Mouse (Mus musculus) kidney, adult 2 months (tissue): ENCODE results near the gene Itih1. TPM values are rescaled to one million over a fixed set of nuclear protein-coding genes. Genes with fewer than 3 reads are reported as not detected.

Experiments
- DNase-seq: peaks from one replicate; pipeline ENCODE4 v3.0.0; 2021
- H3K27ac ChIP-seq: fragments of 200-500 bp; 2 replicates; pipeline ENCODE4 v1.5.1; 2012; ENCODE audit warnings: low read depth, low read length, control low read depth, inconsistent platforms; ENCODE audit not compliant: insufficient read depth
- H3K27me3 ChIP-seq: fragments of 200-500 bp; replicated peaks from 2 replicates; pipeline ENCODE4 v1.6.1; 2012; ENCODE audit warnings: mild to moderate bottlenecking, moderate library complexity, low read length, inconsistent platforms; ENCODE audit not compliant: control insufficient read depth, insufficient read depth
- H3K36me3 ChIP-seq: fragments of 200-500 bp; 2 replicates; pipeline ENCODE4 v1.6.1; 2012; ENCODE audit warnings: mild to moderate bottlenecking, moderate library complexity, low read length, inconsistent platforms; ENCODE audit not compliant: control insufficient read depth, insufficient read depth
- H3K4me1 ChIP-seq: fragments of 200-500 bp; 2 replicates; pipeline ENCODE4 v1.6.1; 2011; ENCODE audit warnings: low read length; ENCODE audit not compliant: control insufficient read depth, insufficient read depth
- H3K4me3 ChIP-seq: fragments of 200-500 bp; 2 replicates; pipeline ENCODE4 v1.5.1; 2011; ENCODE audit warnings: mild to moderate bottlenecking, low read depth, low read length, control low read depth; ENCODE audit not compliant: insufficient read depth
- CTCF ChIP-seq: fragments of 200-500 bp; conservative IDR thresholded peaks from 2 replicates; pipeline ENCODE4 v1.5.1; 2011; ENCODE audit warnings: low read depth, mild to moderate bottlenecking, control low read depth, low read length, moderate library complexity, mixed read lengths; ENCODE audit not compliant: insufficient read depth, insufficient read length
- POLR2A ChIP-seq: fragments of 200-500 bp; IDR thresholded peaks from one replicate; pipeline ENCODE4 v1.6.1; 2011; ENCODE audit warnings: low read depth, low read length, control low read depth
- WGBS: fragments of 180-500 bp; shearing (Covaris S2); methylation state at CpG from one replicate; pipeline ENCODE4 v1.1.7; 2018; 5-methylcytosine and 5-hydroxymethylcytosine counted together
- polyA plus RNA-seq: library from polyadenylated mRNA; depleted of rRNA; stranded (reverse); fragments of >200 nt; gene quantifications from 2 replicates; pipeline ENCODE4 v1.2.3, GENCODE M21; 2012

Gene Itih1
- polyA plus RNA-seq, 1 experiment, result 1.1 TPM

DNA sequence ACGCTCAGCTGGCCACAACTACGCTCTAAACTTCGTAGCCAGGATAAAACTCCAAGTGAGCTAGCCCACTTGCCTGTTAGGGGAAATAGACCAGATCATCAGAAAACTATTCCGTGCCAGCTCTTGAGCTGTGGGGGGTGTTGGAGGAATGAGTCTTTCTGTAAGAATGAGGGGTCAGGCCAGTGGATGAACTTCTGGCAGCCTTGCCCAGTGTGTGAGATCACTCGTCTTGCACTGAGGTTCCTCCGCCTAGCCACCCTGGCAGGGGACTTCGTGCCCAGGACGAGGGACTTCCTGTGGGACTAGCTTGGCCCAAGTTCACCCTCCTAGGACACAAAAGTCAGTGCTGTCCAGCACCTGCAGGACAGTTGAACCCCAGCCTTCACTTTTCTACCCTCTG, 38.8 kb downstream of the Itih1 start:
- WGBS, result 72% methylated on average over 8 of the region's 8 CpGs
- H3K4me3 ChIP-seq, result no peak overlapping the region
- TF ChIP-seq CTCF, result no peak
- TF ChIP-seq POLR2A, result no peak
- H3K27me3 ChIP-seq, result no peaks in the 10 kb centered on the region
- H3K4me1 ChIP-seq, result no peaks in the 10 kb centered on the region
- no peaks in the 10 kb centered on the region for H3K36me3 ChIP-seq
- no peak for DNase-seq
- H3K27ac ChIP-seq, result no peak overlapping the region

DNA sequence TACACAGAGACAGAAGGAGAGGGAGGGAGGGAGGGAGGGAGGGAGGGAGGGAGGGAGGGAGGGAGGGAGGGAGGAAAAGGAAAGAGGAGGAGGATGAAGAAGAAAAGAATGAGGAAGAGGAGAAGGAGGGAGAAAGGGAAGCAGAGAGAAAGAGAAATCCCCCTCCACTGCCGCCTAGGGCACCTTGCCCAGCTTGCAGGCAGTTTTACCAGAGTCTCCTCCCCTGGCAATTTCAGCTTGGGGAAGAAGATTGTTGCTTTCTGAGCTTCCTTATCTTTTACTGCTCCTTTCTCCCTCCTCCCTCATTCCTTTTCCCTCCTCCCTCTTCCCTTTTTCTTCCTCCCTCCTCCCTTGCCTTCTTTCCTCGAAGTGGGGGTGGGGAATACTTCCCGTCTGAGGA, 40.1 kb downstream of the Itih1 start:
- Histone ChIP-seq H3K36me3 (no peaks in the 10 kb centered on the region), H3K27ac (no peak overlapping the region), H3K27me3 (no peaks in the 10 kb centered on the region), H3K4me3 (no peak overlapping the region), H3K4me1 (no peaks in the 10 kb centered on the region)
- 63% methylated on average over 3 of the region's 3 CpGs for WGBS
- TF ChIP-seq POLR2A (no peak), CTCF (no peak)
- no peak for DNase-seq

DNA sequence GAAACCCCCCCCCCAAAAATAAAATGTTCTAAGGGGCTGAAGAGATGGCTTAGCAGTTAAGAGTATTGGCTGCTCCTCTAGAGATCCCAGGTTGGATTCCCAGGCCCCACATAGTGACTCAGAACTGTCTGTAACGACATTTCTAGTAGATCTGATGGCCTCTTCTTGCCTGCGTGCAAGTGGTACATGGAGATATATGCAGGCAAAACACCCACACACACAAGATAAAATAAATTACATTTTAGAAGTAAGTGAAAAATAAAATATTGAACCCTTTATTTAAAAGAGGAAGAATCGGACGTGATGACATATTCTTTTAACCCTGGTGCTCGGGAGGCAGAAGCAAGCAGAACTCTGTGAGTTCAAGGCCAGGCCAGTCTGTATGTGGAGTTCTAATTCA, 40.5 kb downstream of the Itih1 start:
- no peaks in the 10 kb centered on the region for H3K4me1 ChIP-seq
- no peak for DNase-seq
- H3K4me3 ChIP-seq, result no peak overlapping the region
- 89% methylated on average over 5 of the region's 5 CpGs for WGBS
- H3K27ac ChIP-seq, result no peak overlapping the region
- H3K27me3 ChIP-seq, result no peaks in the 10 kb centered on the region
- no peaks in the 10 kb centered on the region for H3K36me3 ChIP-seq
- TF ChIP-seq CTCF (no peak), POLR2A (no peak)

DNA sequence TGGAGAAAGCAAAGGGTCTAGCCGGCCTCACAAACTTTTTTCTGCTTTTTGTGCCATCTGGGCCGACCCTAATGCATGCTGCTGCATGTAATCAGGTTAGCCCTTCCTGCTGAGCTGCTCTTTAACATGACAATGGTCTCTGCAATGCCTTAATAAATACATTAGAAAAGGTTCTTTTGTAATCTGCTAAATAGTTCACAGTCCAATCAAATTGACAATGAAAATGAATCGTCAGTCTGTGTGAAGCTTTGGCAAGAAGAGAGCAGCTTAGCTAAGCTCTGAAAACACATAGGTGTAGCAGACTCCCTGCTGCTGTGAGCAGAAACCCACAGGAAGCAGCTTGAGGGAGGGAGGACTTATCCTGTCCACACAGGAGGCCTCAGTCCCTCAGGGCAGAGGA, 43.1 kb downstream of the Itih1 start:
- no peaks in the 10 kb centered on the region for H3K36me3 ChIP-seq
- no peaks in the 10 kb centered on the region for H3K4me1 ChIP-seq
- no peak for DNase-seq
- H3K4me3 ChIP-seq, result no peak overlapping the region
- WGBS, result 80% methylated on average over 3 of the region's 3 CpGs
- H3K27me3 ChIP-seq, result no peaks in the 10 kb centered on the region
- TF ChIP-seq CTCF, result no peak
- no peak for TF ChIP-seq POLR2A
- H3K27ac ChIP-seq, result no peak overlapping the region

DNA sequence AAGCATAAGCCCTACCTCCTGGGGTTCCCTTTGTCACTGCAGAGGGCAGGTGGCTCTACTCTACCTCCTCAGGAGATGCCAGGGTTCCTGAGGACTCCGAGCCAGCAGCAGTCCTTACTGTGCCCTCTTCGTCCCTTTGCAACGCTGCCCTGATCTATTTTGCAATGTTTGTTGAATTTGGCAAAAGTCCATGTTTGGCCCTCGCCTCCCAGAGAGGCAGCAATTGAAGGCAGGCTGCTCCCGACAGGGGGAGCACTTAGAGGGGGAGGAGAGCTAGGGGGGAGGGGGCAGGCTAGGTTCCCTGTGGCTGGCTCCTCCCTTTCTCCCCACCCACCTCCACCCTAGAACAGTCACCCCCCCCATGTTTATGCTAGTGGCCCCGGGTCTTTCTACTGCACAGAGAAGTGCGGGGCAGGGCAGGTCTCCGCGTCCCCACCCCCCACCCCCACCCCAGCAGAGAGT, 54.8 kb downstream of the Itih1 start:
- no peak overlapping the region for H3K4me3 ChIP-seq
- peak; percentile 72 for DNase-seq
- no peaks in the 10 kb centered on the region for H3K27me3 ChIP-seq
- H3K27ac ChIP-seq, result no peak overlapping the region
- 8% methylated on average over 9 of the region's 9 CpGs for WGBS
- peaks cover 5% of the 10 kb centered on the region; the same call in 1 of the 2 replicates for H3K4me1 ChIP-seq
- no peak for TF ChIP-seq POLR2A
- TF ChIP-seq CTCF, result peak; percentile 50; the same call in 1 of the 2 replicates
- no peaks in the 10 kb centered on the region for H3K36me3 ChIP-seq

DNA sequence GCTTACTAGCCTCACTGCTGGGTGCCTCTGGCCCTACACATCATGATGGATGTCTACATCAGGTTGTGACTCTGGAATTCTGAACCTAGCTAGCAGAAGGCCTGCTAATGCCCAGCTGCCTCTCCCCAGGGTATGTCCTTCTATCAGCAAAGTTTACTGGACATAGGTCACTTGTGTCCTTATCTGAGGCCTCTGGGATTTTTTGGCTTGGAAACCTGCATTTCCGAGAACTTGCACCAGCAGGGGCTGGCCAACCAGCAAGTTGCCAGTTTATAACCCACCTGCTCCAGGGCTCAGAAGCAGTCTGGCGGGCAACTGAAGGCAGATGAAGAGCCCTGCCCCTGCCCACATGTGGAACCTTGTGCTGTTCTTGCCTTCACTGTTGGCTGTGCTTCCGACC, 56.9 kb downstream of the Itih1 start, which contains the start of gene Itih4:
Gene Itih4 (plus strand): TSS at position 273 of the 400 bp plus-strand sequence.
- no peak for DNase-seq
- Histone ChIP-seq H3K27me3 (no peaks in the 10 kb centered on the region), H3K4me3 (no peak within 1 kb of the TSS), H3K27ac (no peak within 1 kb of the TSS), H3K4me1 (peaks cover 5% of the 10 kb centered on the region; the same call in 1 of the 2 replicates), H3K36me3 (no peaks in the 10 kb centered on the region)
- TF ChIP-seq POLR2A (no peak), CTCF (no peak; the same call in 1 of the 2 replicates)
- WGBS, result 92% methylated on average over 3 of the region's 3 CpGs

DNA sequence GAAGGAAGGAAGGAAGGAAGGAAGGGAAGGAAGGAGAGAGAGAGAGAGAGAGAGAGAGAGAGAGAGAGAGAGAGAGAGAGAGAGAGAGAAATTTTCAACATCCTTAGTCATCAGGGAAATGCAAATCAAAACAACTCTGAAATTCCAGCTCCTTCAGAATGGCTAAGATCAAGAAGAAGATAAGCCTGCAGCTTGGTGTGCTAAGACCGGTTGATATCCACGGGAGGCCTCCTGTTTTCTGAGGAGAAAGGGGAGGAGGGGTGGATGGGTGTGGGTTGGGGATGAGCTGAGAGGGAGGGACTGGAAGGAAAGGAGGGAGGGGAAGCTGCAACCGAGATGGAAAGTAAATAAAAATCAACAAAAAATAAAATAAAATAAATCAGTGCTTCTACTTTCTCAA, 57.8 kb downstream of the Itih1 start:
- H3K27me3 ChIP-seq, result no peaks in the 10 kb centered on the region
- WGBS, result 26% methylated on average over 3 of the region's 3 CpGs
- H3K4me1 ChIP-seq, result peaks cover 5% of the 10 kb centered on the region; the same call in 1 of the 2 replicates
- TF ChIP-seq CTCF (no peak), POLR2A (no peak)
- no peak overlapping the region for H3K4me3 ChIP-seq
- no peak for DNase-seq
- H3K36me3 ChIP-seq, result no peaks in the 10 kb centered on the region
- H3K27ac ChIP-seq, result no peak overlapping the region

DNA sequence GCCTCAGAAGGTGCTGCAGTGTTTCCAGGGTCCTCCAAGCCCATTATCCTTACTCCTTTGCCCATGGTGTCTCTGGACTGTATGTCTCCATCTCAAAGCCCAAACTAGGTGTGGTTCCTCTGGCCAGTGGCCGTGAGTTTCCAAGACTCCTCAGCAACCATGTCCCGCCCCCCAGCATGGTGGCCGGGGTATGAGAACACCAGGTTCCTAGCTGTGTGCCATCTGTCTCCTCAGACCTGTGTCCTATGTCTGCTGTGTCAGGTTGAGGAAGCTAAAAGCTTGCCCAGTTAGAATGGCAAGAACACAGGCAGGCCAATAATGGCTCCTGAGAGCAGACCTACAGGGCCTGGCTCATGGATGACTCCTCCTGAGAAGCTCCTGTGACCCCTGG, 61.4 kb downstream of the Itih1 start:
- no peak overlapping the region for H3K4me3 ChIP-seq
- no peak for DNase-seq
- WGBS, result 86% methylated on average over 3 of the region's 3 CpGs
- no peak overlapping the region for H3K27ac ChIP-seq
- H3K36me3 ChIP-seq, result no peaks in the 10 kb centered on the region
- TF ChIP-seq CTCF (no peak), POLR2A (no peak)
- H3K4me1 ChIP-seq, result no peaks in the 10 kb centered on the region
- H3K27me3 ChIP-seq, result no peaks in the 10 kb centered on the region
